17 mouse cellular contexts compared by ENCODE assay signal in genomic region chr10:96104624-96105023, GRCm38 (mm10). TPM values are rescaled to one million over a fixed set of nuclear protein-coding genes. Genes with fewer than 3 reads are reported as not detected.
"Had no signal": no experiment of that assay in that cellular context is flagged by ENCODE, and none has a peak within 500 bp of the region (broad histone marks: within the 10 kb centered on the region; RNA-seq: fewer than 3 reads in every experiment).

No protein-coding gene starts in this region.

- H3K4me1 ChIP-seq: limb, embryonic 13.5 days; midbrain, embryonic 10.5 days; midbrain, embryonic 15.5 days; neural tube, embryonic 12.5 days had no signal

- H3K4me3 ChIP-seq: limb, embryonic 13.5 days; midbrain, embryonic 10.5 days; midbrain, embryonic 15.5 days; neural tube, embryonic 12.5 days had no signal

- DNase-seq: kidney, adult 2 months; layer of hippocampus, adult 9-11 months; lung, adult 18-20 months; thymus, adult 18-20 months had no signal

- H3K36me3 ChIP-seq: limb, embryonic 13.5 days; midbrain, embryonic 10.5 days; midbrain, embryonic 15.5 days; neural tube, embryonic 12.5 days had no signal

- H3K27ac ChIP-seq: kidney, postnatal 0 days; limb, embryonic 13.5 days; midbrain, embryonic 10.5 days; midbrain, embryonic 15.5 days; neural tube, embryonic 12.5 days; stomach, postnatal 0 days had no signal

- H3K9me3 ChIP-seq: limb, embryonic 13.5 days; midbrain, embryonic 10.5 days; midbrain, embryonic 15.5 days; neural tube, embryonic 12.5 days had no signal

- ATAC-seq: intestine, embryonic 16.5 days; midbrain, embryonic 15.5 days had no signal

- H3K4me2 ChIP-seq: limb, embryonic 13.5 days; midbrain, embryonic 15.5 days; neural tube, embryonic 12.5 days had no signal

- H3K9ac ChIP-seq: limb, embryonic 13.5 days; midbrain, embryonic 15.5 days; neural tube, embryonic 12.5 days had no signal

- H3K27me3 ChIP-seq: limb, embryonic 13.5 days; midbrain, embryonic 15.5 days; neural tube, embryonic 12.5 days had no signal

RNA-seq across cellular contexts. Expression of gene Gm5426, which starts 31.8 kb away (rescaled TPM):
- total RNA-seq: layer of hippocampus, adult 18-20 months; left cerebral cortex, postnatal 36 days; monocyte, adult 5-6 weeks; neutrophil, adult 5-6 weeks had no signal
- polyA plus RNA-seq: intestine, embryonic 16.5 days; kidney, adult 2 months; kidney, postnatal 0 days; limb, embryonic 13.5 days; lung, embryonic 16.5 days; midbrain, embryonic 10.5 days; midbrain, embryonic 15.5 days; neural tube, embryonic 12.5 days; stomach, postnatal 0 days; urinary bladder, adult 2 months had no signal
